Mouse (Mus musculus): ENCODE results near the gene Abhd17a.

GRCm38 (mm10) chr10:80584642-80585552 is 5.2 kb downstream of the Abhd17a start:
- TF ChIP-seq ZNF384 (IDR thresholded peaks at IDR 0.05; ENCODE audit: low read depth, low read length) (no peak), MAFK (IDR thresholded peaks at IDR 0.05; ENCODE audit: insufficient read depth, low read depth, low read length) (no peak), HCFC1 (IDR thresholded peaks at IDR 0.05; ENCODE audit: borderline replicate concordance, insufficient read depth, low read length) (no peak), ZC3H11A (IDR thresholded peaks at IDR 0.05; ENCODE audit: borderline replicate concordance, low read depth, low read length) (no peak), CHD2 (IDR thresholded peaks at IDR 0.05; ENCODE audit: low read depth, low read length) (no peak)

Data from ES-E14 (cell line).